Mouse (Mus musculus) hindbrain, embryonic 14.5 days (tissue): ENCODE data around the gene Yy1. TPM values are rescaled to one million over a fixed set of nuclear protein-coding genes. Genes with fewer than 3 reads are reported as not detected.
A peak's percentile ranks its signal among the peaks of the same experiment; 100 is the strongest.

ENCODE experiments used
- ATAC-seq: fragments of 200-750 bp; cut with Nextera tagmentation; 2 replicates; pipeline ENCODE4 v1.8.0; 2017; ENCODE audit warnings: moderate number of reproducible peaks, mild to moderate bottlenecking, moderate TSS enrichment, moderate library complexity; ENCODE audit not compliant: low FRiP score
- DNase-seq: peaks from one replicate; pipeline ENCODE4 v3.0.0-alpha.2; 2015; ENCODE audit warnings: low spot score
- H3K27ac ChIP-seq: fragments of 300-500 bp; sonication (generic); 2 replicates; pipeline ENCODE4 v1.5.1; 2014; ENCODE audit warnings: mild to moderate bottlenecking, moderate library complexity
- H3K27me3 ChIP-seq: fragments of 300-500 bp; sonication (generic); 2 replicates; pipeline ENCODE4 v1.6.1; 2014; ENCODE audit warnings: mild to moderate bottlenecking, low read length, mixed read lengths; ENCODE audit not compliant: control insufficient read depth, insufficient read depth
- H3K36me3 ChIP-seq: fragments of 300-500 bp; sonication (generic); replicated peaks from 2 replicates; pipeline ENCODE4 v1.6.1; 2014; ENCODE audit not compliant: control insufficient read depth, insufficient read depth
- H3K4me1 ChIP-seq: fragments of 300-500 bp; sonication (generic); replicated peaks from 2 replicates; pipeline ENCODE4 v1.6.1; 2014; ENCODE audit warnings: antibody characterized with exemption, low read length, mixed read lengths; ENCODE audit not compliant: control insufficient read depth, insufficient read depth
- H3K4me2 ChIP-seq: fragments of 300-500 bp; sonication (generic); replicated peaks from 2 replicates; pipeline ENCODE4 v1.6.1; 2014; ENCODE audit warnings: mild to moderate bottlenecking, moderate library complexity
- H3K4me3 ChIP-seq: fragments of 300-500 bp; sonication (generic); replicated peaks from 2 replicates; pipeline ENCODE4 v1.5.1; 2014; ENCODE audit warnings: mild to moderate bottlenecking, low read length
- H3K9ac ChIP-seq: fragments of 300-500 bp; sonication (generic); 2 replicates; pipeline ENCODE4 v1.6.1; 2014
- H3K9me3 ChIP-seq: fragments of 300-500 bp; sonication (generic); 2 replicates; pipeline ENCODE4 v1.6.1; 2016; ENCODE audit warnings: low read length; ENCODE audit not compliant: control insufficient read depth
- WGBS: fragments of 180-500 bp; shearing (Covaris S2); extraction: QIAGEN DNeasy Blood & Tissue Kit; methylation state at CpG from one replicate; pipeline ENCODE4 v1.1.7; 2014; 5-methylcytosine and 5-hydroxymethylcytosine counted together
- polyA plus RNA-seq: library from polyadenylated mRNA; unstranded; fragments of >200 nt; fragmentation: Nextera tagmentation; extraction: Ambion mirVana; gene quantifications from 2 replicates; pipeline ENCODE4 v1.2.1, GENCODE M21; 2014

Yy1 gene
- polyA plus RNA-seq: 14.9 and 16.0 TPM in 2 replicates

DNA sequence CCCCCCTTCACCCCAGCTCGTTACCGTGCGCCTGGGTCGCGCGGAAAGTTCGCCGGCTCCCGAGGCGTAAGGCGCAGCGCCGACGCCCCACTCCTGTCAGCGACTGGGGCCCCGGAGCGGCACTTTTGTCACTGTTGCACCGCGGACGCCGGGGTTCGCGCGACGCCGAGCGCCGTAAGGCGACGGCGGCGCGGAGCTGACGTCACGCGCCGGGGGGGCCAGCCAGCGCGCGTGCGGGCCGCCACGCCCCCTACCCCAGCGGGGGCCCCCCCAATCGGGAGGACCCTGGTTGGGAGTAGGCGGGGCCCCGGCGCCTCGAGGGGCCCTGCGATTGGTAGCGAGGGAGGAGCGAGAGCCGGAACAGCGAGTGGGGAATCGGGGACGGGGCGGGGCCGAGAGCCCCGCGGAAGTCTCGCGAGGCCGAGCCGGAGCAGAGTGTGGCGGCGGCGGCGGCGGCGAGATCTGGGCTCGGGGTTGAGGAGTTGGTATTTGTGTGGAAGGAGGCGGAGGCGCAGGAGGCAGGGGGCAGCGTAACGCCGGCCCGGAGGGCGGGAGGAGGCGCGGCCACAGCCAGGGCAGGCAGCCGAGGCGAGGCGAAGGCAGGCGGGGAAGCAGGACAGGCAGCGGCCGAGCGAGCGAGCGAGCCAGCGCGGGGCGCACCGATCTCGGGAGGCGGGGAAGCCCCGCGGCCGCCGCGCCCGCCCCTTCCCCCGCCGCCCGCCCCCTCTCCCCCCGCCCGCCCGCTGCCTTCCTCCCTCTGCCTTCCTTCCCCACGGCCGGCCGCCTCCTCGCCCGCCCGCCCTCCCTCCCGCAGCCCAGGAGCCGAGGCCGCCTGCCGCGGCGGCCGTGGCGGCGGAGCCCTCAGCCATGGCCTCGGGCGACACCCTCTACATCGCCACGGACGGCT lies at the start of gene Yy1:
Yy1 (plus strand) TSS at position 428 of the 907 bp plus-strand sequence.
- H3K27me3 ChIP-seq: no peaks in the 10 kb centered on the region
- H3K4me2 ChIP-seq: peak within 1 kb of the TSS; percentile 94
- H3K27ac ChIP-seq: peak within 1 kb of the TSS; percentile 98
- H3K36me3 ChIP-seq: no peaks in the 10 kb centered on the region
- ATAC-seq: peak; percentile 94
- peak within 1 kb of the TSS; percentile 95 for H3K4me3 ChIP-seq
- H3K9me3 ChIP-seq: no peaks in the 10 kb centered on the region
- 1% methylated on average over 76 of the region's 127 CpGs for WGBS
- H3K9ac ChIP-seq: peak within 1 kb of the TSS; percentile 91
- peak; percentile 98 for DNase-seq
- peaks cover 37% of the 10 kb centered on the region for H3K4me1 ChIP-seq

DNA sequence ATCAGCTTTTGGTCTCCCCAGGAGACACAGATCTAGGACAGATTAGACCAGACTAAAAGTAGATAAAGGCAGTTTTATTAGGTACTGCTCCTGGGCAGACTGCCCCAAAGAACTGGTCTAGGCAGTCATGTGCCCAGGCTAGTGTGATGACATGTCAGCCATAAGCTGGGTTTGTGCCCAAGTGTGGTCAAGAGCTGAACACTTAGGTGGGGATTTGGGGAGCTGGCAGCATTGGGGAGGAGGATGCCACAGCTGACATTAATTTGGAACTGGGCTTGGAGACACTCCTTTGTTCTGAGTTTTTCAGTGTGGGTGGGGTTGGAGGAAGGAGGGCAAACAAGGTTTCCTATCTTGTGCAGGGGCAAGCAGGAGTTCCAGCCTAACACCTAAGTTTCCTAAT lies 46.8 kb upstream of the Yy1 start:
- no peak for DNase-seq
- Histone ChIP-seq H3K4me3 (no peak overlapping the region), H3K4me1 (no peaks in the 10 kb centered on the region), H3K27ac (no peak overlapping the region), H3K9ac (no peak overlapping the region), H3K36me3 (no peaks in the 10 kb centered on the region), H3K4me2 (no peak overlapping the region), H3K27me3 (no peaks in the 10 kb centered on the region), H3K9me3 (0 out of 2 replicates have a peak, but pooled peaks cover 3% of the 10 kb centered on the region)
- no peak for ATAC-seq

DNA sequence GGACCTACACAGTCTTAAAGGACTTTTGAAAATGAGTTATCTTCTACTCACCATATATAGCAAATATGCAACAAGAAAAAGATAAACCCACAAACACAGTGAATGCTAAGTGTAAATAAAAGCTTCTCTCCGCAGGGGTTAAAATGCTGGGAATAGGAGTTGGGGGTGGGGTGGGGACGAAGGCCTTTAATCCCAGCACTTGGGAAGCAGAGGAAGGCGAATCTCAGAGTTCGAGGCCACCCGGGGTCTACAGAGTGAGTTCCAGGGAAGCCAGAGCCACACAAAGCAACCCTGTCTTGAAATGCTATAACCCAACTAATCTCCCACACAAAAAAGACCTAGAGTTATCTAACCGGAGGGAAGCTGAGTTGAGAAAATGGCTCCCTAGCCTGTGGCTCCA lies 43.8 kb upstream of the Yy1 start:
- no peak for DNase-seq
- Histone ChIP-seq H3K4me2 (no peak overlapping the region), H3K9me3 (0 out of 2 replicates have a peak, but pooled peaks cover 3% of the 10 kb centered on the region), H3K4me1 (no peaks in the 10 kb centered on the region), H3K9ac (no peak overlapping the region), H3K4me3 (no peak overlapping the region), H3K27ac (no peak overlapping the region), H3K36me3 (no peaks in the 10 kb centered on the region), H3K27me3 (no peaks in the 10 kb centered on the region)
- ATAC-seq: no peak
- 66% methylated on average over 6 of the region's 6 CpGs for WGBS

DNA sequence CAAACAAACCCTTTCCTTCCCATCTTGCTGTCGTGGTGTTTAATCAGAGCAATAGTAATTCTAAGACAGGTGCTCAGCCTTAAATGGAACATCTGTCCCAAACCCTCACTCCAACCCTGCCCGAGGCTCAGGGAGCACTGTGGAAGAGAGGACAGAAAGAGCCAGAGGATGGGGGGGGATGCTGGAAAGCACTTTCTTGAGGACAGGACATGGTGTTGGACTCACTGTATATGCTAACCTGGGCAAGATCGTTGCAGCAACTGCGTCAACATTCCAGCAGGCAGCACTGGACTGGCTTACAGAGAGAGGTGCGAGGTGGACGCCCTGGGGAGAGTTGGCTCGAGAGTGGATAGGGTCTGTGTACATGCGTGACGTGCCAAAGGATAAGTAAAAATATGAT lies 43.3 kb upstream of the Yy1 start:
- 89% methylated on average over 9 of the region's 9 CpGs for whole genome bisulfite sequencing
- Histone ChIP-seq H3K9ac (no peak overlapping the region), H3K27ac (no peak overlapping the region), H3K4me1 (no peaks in the 10 kb centered on the region), H3K27me3 (no peaks in the 10 kb centered on the region), H3K4me3 (no peak overlapping the region), H3K4me2 (no peak overlapping the region), H3K36me3 (no peaks in the 10 kb centered on the region), H3K9me3 (0 out of 2 replicates have a peak, but pooled peaks cover 3% of the 10 kb centered on the region)
- DNase-seq: no peak
- ATAC-seq: no peak

DNA sequence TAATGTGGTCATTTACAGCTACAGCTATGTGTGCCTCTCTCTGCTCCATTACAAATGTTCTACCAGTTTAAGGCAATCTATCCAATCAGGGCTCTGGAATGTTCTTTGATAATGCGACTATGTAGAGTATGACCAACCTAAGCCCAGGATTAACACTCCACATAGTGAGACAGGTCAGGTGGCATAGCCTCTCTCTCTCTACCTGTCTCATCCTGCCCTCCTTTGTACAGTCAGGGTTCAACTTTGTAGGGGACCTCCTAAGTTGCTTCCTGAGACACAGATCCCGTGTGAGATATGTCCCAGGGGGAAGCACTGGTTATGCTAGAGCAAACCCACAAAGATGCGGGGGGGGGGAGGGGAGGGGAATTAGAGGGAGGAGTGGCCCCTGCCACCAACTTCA lies 42.5 kb upstream of the Yy1 start:
- ATAC-seq (no peak), DNase-seq (no peak)
- whole genome bisulfite sequencing: 86% methylated on average over 3 of the region's 3 CpGs
- Histone ChIP-seq H3K4me2 (no peak overlapping the region), H3K9me3 (0 out of 2 replicates have a peak, but pooled peaks cover 3% of the 10 kb centered on the region), H3K27me3 (no peaks in the 10 kb centered on the region), H3K4me1 (no peaks in the 10 kb centered on the region), H3K9ac (no peak overlapping the region), H3K4me3 (no peak overlapping the region), H3K36me3 (no peaks in the 10 kb centered on the region), H3K27ac (no peak overlapping the region)

DNA sequence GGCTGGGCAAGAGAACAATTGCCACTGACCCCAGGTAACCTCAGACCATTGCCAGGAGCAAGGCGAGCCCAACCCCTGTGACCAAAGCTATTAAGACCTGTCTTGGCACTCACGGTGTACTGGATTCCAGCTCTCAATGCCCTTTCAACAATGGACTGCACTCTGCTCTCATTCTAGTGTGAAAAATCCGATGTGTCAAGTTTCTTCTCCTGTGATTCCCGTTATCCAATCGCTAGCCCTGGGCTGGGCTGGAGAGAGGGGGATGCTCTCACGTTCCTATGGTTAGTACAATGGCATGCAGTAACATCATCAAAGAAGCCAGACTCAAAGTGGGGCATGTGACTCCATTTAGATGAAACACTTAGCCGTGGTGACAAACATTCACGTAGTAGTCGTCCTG lies 41.0 kb upstream of the Yy1 start:
- 41% methylated on average over 9 of the region's 9 CpGs for WGBS
- Histone ChIP-seq H3K27me3 (no peaks in the 10 kb centered on the region), H3K36me3 (no peaks in the 10 kb centered on the region), H3K4me2 (no peak overlapping the region), H3K9ac (no peak overlapping the region), H3K27ac (no peak overlapping the region), H3K4me1 (no peaks in the 10 kb centered on the region), H3K4me3 (no peak overlapping the region), H3K9me3 (0 out of 2 replicates have a peak, but pooled peaks cover 3% of the 10 kb centered on the region)
- ATAC-seq (no peak), DNase-seq (peak; percentile 13)

DNA sequence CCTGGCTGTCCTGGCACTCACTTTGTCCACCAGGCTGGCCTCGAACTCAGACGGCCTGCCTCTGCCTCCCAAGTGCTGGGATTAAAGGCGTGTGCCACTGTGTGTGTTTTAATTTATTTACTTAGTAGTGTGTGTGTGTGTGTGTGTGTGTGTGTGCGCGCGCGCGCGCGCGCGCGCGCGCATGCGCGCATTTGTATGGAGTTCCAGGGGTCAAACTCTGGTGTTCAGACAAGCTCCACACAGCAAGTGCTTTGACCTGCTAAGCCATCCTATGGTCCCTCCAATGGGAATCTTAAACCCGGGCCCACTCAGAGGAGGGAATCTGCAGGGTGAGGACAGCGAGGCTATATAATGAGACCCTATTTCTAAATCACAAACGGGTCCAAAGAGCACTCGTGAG lies 37.6 kb upstream of the Yy1 start:
- Histone ChIP-seq H3K27me3 (no peaks in the 10 kb centered on the region), H3K4me2 (no peak overlapping the region), H3K9ac (no peak overlapping the region), H3K4me3 (no peak overlapping the region), H3K9me3 (no peaks in the 10 kb centered on the region), H3K27ac (no peak overlapping the region), H3K4me1 (no peaks in the 10 kb centered on the region), H3K36me3 (no peaks in the 10 kb centered on the region)
- no peak for DNase-seq
- ATAC-seq: no peak
- WGBS: 88% methylated on average over 21 of the region's 21 CpGs

DNA sequence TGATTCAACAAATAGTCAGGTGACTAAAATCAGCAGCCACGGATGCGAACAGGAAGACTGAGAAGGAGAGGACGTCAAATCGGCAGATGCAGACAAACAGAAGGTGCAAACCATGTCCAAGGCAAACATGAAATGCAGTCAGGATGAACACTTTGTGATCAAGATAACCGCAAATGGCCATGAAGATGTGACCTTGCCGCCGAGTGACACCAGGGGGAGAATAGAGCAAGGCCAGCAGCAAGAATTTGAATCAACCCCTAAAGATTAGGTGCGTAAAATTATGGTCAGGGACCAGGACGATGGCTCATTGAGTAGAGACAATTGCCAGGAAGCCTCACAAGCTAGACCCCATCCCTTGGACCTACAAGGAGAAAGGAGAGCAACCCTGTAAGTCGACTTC lies 36.2 kb upstream of the Yy1 start:
- Histone ChIP-seq H3K4me3 (no peak overlapping the region), H3K27ac (no peak overlapping the region), H3K9me3 (no peaks in the 10 kb centered on the region), H3K36me3 (no peaks in the 10 kb centered on the region), H3K4me1 (no peaks in the 10 kb centered on the region), H3K4me2 (no peak overlapping the region), H3K27me3 (no peaks in the 10 kb centered on the region), H3K9ac (no peak overlapping the region)
- DNase-seq (no peak), ATAC-seq (no peak)
- 89% methylated on average over 10 of the region's 10 CpGs for WGBS

DNA sequence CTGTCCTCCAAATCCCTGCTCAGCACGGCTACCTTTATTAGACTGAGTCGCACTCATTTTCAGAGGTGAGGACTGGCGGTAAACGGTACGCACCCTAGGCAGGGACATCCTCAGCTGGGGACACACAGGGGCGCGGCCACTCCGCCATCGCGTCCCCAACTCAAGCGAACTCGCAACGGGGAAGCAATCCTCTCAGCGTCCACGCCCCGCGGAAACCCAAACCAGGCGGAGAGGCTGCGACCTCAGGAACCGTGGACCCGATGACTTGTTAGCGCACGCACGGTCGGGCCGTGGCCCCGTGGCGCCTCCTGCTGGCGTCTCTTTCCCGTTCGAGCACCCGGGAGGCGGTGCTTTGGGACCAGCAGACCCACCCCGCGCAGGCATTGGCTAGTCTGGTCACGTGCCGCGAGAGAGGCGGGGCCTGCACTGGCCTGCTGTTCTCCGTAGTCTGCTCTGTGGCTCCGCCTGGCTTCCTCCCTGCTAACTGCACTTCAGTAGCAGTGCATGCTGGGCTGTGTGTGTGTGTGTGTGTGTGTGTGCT lies 35.0 kb upstream of the Yy1 start:
- H3K9ac ChIP-seq: peak overlapping the region; percentile 64
- no peaks in the 10 kb centered on the region for H3K36me3 ChIP-seq
- no peaks in the 10 kb centered on the region for H3K4me1 ChIP-seq
- H3K4me2 ChIP-seq: peak overlapping the region; percentile 60
- peak; percentile 98 for ATAC-seq
- WGBS: under 1% methylated on average over 41 of the region's 41 CpGs
- H3K27ac ChIP-seq: no peak overlapping the region
- no peaks in the 10 kb centered on the region for H3K9me3 ChIP-seq
- peak overlapping the region; percentile 50 for H3K4me3 ChIP-seq
- H3K27me3 ChIP-seq: no peaks in the 10 kb centered on the region
- peak; percentile 96 for DNase-seq
